Mouse (Mus musculus) Patski (cell line): ENCODE results near the gene Zdhhc7. TPM values are rescaled to one million over a fixed set of nuclear protein-coding genes. Genes with fewer than 3 reads are reported as not detected.
A peak's percentile ranks its signal among the peaks of the same experiment; 100 is the strongest.

Experiments used
- ATAC-seq: fragments of 100-300 bp; one replicate; pipeline ENCODE4 v1.8.0; 2021
- CTCF ChIA-PET: fragments of 350-600 bp; sonication (Branson Sonifier 250); formaldehyde crosslinking; loops from one replicate; lab custom pipeline; 2022; ENCODE audit warnings: inconsistent platforms; lab: Charles Lee
- POLR2A ChIA-PET: fragments of 350-600 bp; sonication (Branson Sonifier 250); formaldehyde crosslinking; loops from one replicate; lab custom pipeline; 2022; ENCODE audit warnings: antibody characterized with exemption, inconsistent platforms; lab: Charles Lee
- DNase-seq: peaks from one replicate; pipeline ENCODE4 v3.0.0-alpha.2; 2011; ENCODE audit warnings: low read depth, low spot score
- H3K27me3 ChIP-seq: fragments of 371-371 bp; one replicate; pipeline ENCODE4 v1.5.1; 2021
- CTCF ChIP-seq: fragments of 100-300 bp; IDR thresholded peaks from one replicate; pipeline ENCODE4 v1.5.1; 2021
- in situ Hi-C: fragments of 300-500 bp; cut with MboI; formaldehyde crosslinking; loops from 3 replicates; pipeline ENCODE4 v1.11.1; 2018; ENCODE audit warnings: low pct_unique_long_range_greater_than_20kb, mixed read lengths
- polyA plus RNA-seq: library from polyadenylated mRNA; unstranded; gene quantifications from one replicate; pipeline ENCODE4 v1.2.3, GENCODE M21; 2021

Gene Zdhhc7
- polyA plus RNA-seq, 1 experiment from 2014 or later: 48.8 TPM

GRCm38 (mm10) chr8:120072827-120073226 is 28.5 kb downstream of the Zdhhc7 start:
- TF ChIP-seq CTCF: no peak
- H3K27me3 ChIP-seq: no peaks in the 10 kb centered on the region
- DNase-seq (no peak), ATAC-seq (no peak)
- POLR2A ChIA-PET: no interaction called here
- in situ Hi-C loops: no loop called here
- CTCF ChIA-PET: interaction anchor here (3.5 kb wide), 1 partner anchor 128 kb away, joined by 15 read pairs; no protein-coding TSS in a partner anchor

GRCm38 (mm10) chr8:120072259-120072658 is 29.0 kb downstream of the Zdhhc7 start:
- ChIA-PET CTCF (interaction anchor here (1.0 to 3.5 kb wide), 4 partner anchors 29 to 128 kb away, joined by 3 to 15 read pairs (median 4); no protein-coding TSS in a partner anchor), POLR2A (no interaction called here)
- no peak for TF ChIP-seq CTCF
- DNase-seq: no peak
- in situ Hi-C loops: no loop called here
- ATAC-seq: no peak
- no peaks in the 10 kb centered on the region for H3K27me3 ChIP-seq

- CTCF ChIA-PET: interaction anchor here (1.0 to 3.5 kb wide), 5 partner anchors 13 to 127 kb away, joined by 3 to 15 read pairs (median 5); no protein-coding TSS in a partner anchor
- in situ Hi-C loops: no loop called here
- no peak for TF ChIP-seq CTCF
- H3K27me3 ChIP-seq: no peaks in the 10 kb centered on the region
- POLR2A ChIA-PET: no interaction called here
- DNase-seq (no peak), ATAC-seq (no peak)
Observed at GRCm38 (mm10) chr8:120071684-120072083, 29.6 kb downstream of the Zdhhc7 start.

GRCm38 (mm10) chr8:120067936-120068668 is 33.2 kb downstream of the Zdhhc7 start:
- no peaks in the 10 kb centered on the region for H3K27me3 ChIP-seq
- no peak for TF ChIP-seq CTCF
- no peak for DNase-seq
- ChIA-PET POLR2A (interaction anchor here (0.6 to 0.7 kb wide), 2 partner anchors 36 to 647 kb away, joined by 3 to 5 read pairs; no protein-coding TSS in a partner anchor), CTCF (interaction anchor here (1.0 to 1.4 kb wide), 3 partner anchors 47 to 124 kb away, joined by 3 read pairs; no protein-coding TSS in a partner anchor)
- in situ Hi-C loops: no loop called here
- no peak for ATAC-seq

- no peak for TF ChIP-seq CTCF
- ChIA-PET POLR2A (no interaction called here), CTCF (interaction anchor here (1.1 kb wide), 1 partner anchor 122 kb away, joined by 3 read pairs; no protein-coding TSS in a partner anchor)
- in situ Hi-C loops: no loop called here
- H3K27me3 ChIP-seq: no peaks in the 10 kb centered on the region
- ATAC-seq (no peak), DNase-seq (no peak)
Observed at GRCm38 (mm10) chr8:120066226-120066625, 35.1 kb downstream of the Zdhhc7 start.

GRCm38 (mm10) chr8:120065611-120066010 is 35.7 kb downstream of the Zdhhc7 start:
- POLR2A ChIA-PET: no interaction called here
- H3K27me3 ChIP-seq: no peaks in the 10 kb centered on the region
- no peak for TF ChIP-seq CTCF
- in situ Hi-C loops: no loop called here
- CTCF ChIA-PET: interaction anchor here (0.9 to 1.1 kb wide), 2 partner anchors 12 to 122 kb away, joined by 3 read pairs; no protein-coding TSS in a partner anchor
- ATAC-seq (no peak), DNase-seq (peak; percentile 50)

GRCm38 (mm10) chr8:120063326-120063725 is 38.0 kb downstream of the Zdhhc7 start:
- no peak for ATAC-seq

GRCm38 (mm10) chr8:120062742-120063141 is 38.5 kb downstream of the Zdhhc7 start:
- in situ Hi-C loops: no loop called here
- CTCF ChIA-PET: no interaction called here
- no peak for ATAC-seq
- no peak for TF ChIP-seq CTCF
- POLR2A ChIA-PET: no interaction called here
- no peaks in the 10 kb centered on the region for H3K27me3 ChIP-seq
- DNase-seq: no peak

More at GRCm38 (mm10) chr8:120063326-120063725, 38.0 kb downstream of the Zdhhc7 start:
- no peaks in the 10 kb centered on the region for H3K27me3 ChIP-seq
- DNase-seq: no peak
- in situ Hi-C loops: no loop called here
- no peak for TF ChIP-seq CTCF
- ChIA-PET CTCF (no interaction called here), POLR2A (no interaction called here)

GRCm38 (mm10) chr8:120057078-120057477 is 44.2 kb downstream of the Zdhhc7 start:
- no peak for DNase-seq
- no peaks in the 10 kb centered on the region for H3K27me3 ChIP-seq
- POLR2A ChIA-PET: no interaction called here
- no peak for ATAC-seq
- CTCF ChIA-PET: interaction anchor here (2.5 kb wide), 1 partner anchor 14 kb away, joined by 5 read pairs; no protein-coding TSS in a partner anchor
- TF ChIP-seq CTCF: no peak
- in situ Hi-C loops: no loop called here

GRCm38 (mm10) chr8:120054833-120055232 is 46.4 kb downstream of the Zdhhc7 start:
- no peaks in the 10 kb centered on the region for H3K27me3 ChIP-seq
- CTCF ChIA-PET: no interaction called here
- in situ Hi-C loops: no loop called here
- TF ChIP-seq CTCF: no peak
- DNase-seq: no peak
- ATAC-seq: no peak
- POLR2A ChIA-PET: no interaction called here

GRCm38 (mm10) chr8:120052318-120052717 is 49.0 kb downstream of the Zdhhc7 start:
- no peak for TF ChIP-seq CTCF
- H3K27me3 ChIP-seq: no peaks in the 10 kb centered on the region
- ChIA-PET POLR2A (no interaction called here), CTCF (interaction anchor here (1.3 kb wide), 1 partner anchor 91 kb away, joined by 3 read pairs; no protein-coding TSS in a partner anchor)
- ATAC-seq (no peak), DNase-seq (no peak)
- in situ Hi-C loops: no loop called here
